Mouse (Mus musculus): Measurements from ENCODE around the gene Tfap2a. TPM values are rescaled to one million over a fixed set of nuclear protein-coding genes. Genes with fewer than 3 reads are reported as not detected.

The Tfap2a gene
- polyA plus RNA-seq, 1 experiment: 7.3 TPM

- Histone ChIP-seq H3K27ac (ENCODE audit: insufficient read depth, low read length) (no peak overlapping the region), H3K4me1 (ENCODE audit: control insufficient read depth, insufficient read depth, low read length) (no peaks in the 10 kb centered on the region), H3K4me3 (ENCODE audit: insufficient read depth, low read length) (no peak overlapping the region)
- TF ChIP-seq CTCF (IDR thresholded peaks at IDR 0.05; ENCODE audit: borderline replicate concordance, insufficient read depth, low read length) (no peak), POLR2A (IDR thresholded peaks at IDR 0.05; ENCODE audit: low read depth, low read length) (no peak)
These were observed 29.9 kb downstream of the Tfap2a start for GRCm38 (mm10) chr13:40708271-40708670.

- no peak overlapping the region for H3K4me3 ChIP-seq (ENCODE audit: insufficient read depth, low read length)
- H3K27ac ChIP-seq (ENCODE audit: insufficient read depth, low read length): no peak overlapping the region
- TF ChIP-seq POLR2A (IDR thresholded peaks at IDR 0.05; ENCODE audit: low read depth, low read length): no peak
- TF ChIP-seq CTCF (IDR thresholded peaks at IDR 0.05; ENCODE audit: borderline replicate concordance, insufficient read depth, low read length): no peak
- H3K4me1 ChIP-seq (ENCODE audit: control insufficient read depth, insufficient read depth, low read length): no peaks in the 10 kb centered on the region
These were observed 30.5 kb downstream of the Tfap2a start for GRCm38 (mm10) chr13:40707646-40708045.

GRCm38 (mm10) chr13:40706612-40707011, 31.6 kb downstream of the Tfap2a start:
- no peak overlapping the region for H3K27ac ChIP-seq (ENCODE audit: insufficient read depth, low read length)
- no peak overlapping the region for H3K4me3 ChIP-seq (ENCODE audit: insufficient read depth, low read length)
- TF ChIP-seq CTCF (IDR thresholded peaks at IDR 0.05; ENCODE audit: borderline replicate concordance, insufficient read depth, low read length) (no peak), POLR2A (IDR thresholded peaks at IDR 0.05; ENCODE audit: low read depth, low read length) (no peak)

GRCm38 (mm10) chr13:40705821-40706425, 32.3 kb downstream of the Tfap2a start:
- Histone ChIP-seq H3K27ac (ENCODE audit: insufficient read depth, low read length) (no peak overlapping the region), H3K4me1 (ENCODE audit: control insufficient read depth, insufficient read depth, low read length) (no peaks in the 10 kb centered on the region), H3K4me3 (ENCODE audit: insufficient read depth, low read length) (no peak overlapping the region)
- no peak for TF ChIP-seq CTCF (IDR thresholded peaks at IDR 0.05; ENCODE audit: borderline replicate concordance, insufficient read depth, low read length)
- no peak for TF ChIP-seq POLR2A (IDR thresholded peaks at IDR 0.05; ENCODE audit: low read depth, low read length)

More at GRCm38 (mm10) chr13:40706612-40707011, 31.6 kb downstream of the Tfap2a start:
- H3K4me1 ChIP-seq (ENCODE audit: control insufficient read depth, insufficient read depth, low read length): no peaks in the 10 kb centered on the region

GRCm38 (mm10) chr13:40704864-40705455, 33.2 kb downstream of the Tfap2a start:
- TF ChIP-seq CTCF (IDR thresholded peaks at IDR 0.05; ENCODE audit: borderline replicate concordance, insufficient read depth, low read length) (no peak), POLR2A (IDR thresholded peaks at IDR 0.05; ENCODE audit: low read depth, low read length) (no peak)
- Histone ChIP-seq H3K4me3 (ENCODE audit: insufficient read depth, low read length) (no peak overlapping the region), H3K27ac (ENCODE audit: insufficient read depth, low read length) (no peak overlapping the region), H3K4me1 (ENCODE audit: control insufficient read depth, insufficient read depth, low read length) (no peaks in the 10 kb centered on the region)

- TF ChIP-seq CTCF (IDR thresholded peaks at IDR 0.05; ENCODE audit: borderline replicate concordance, insufficient read depth, low read length) (no peak), POLR2A (IDR thresholded peaks at IDR 0.05; ENCODE audit: low read depth, low read length) (no peak)
- no peaks in the 10 kb centered on the region for H3K4me1 ChIP-seq (ENCODE audit: control insufficient read depth, insufficient read depth, low read length)
- no peak overlapping the region; the same call in 1 of the 2 replicates for H3K4me3 ChIP-seq (ENCODE audit: insufficient read depth, low read length)
- no peak overlapping the region for H3K27ac ChIP-seq (ENCODE audit: insufficient read depth, low read length)
These were observed 34.1 kb downstream of the Tfap2a start for GRCm38 (mm10) chr13:40703982-40704501.

GRCm38 (mm10) chr13:40703123-40703797, 34.9 kb downstream of the Tfap2a start:
- Histone ChIP-seq H3K4me1 (ENCODE audit: control insufficient read depth, insufficient read depth, low read length) (no peaks in the 10 kb centered on the region), H3K27ac (ENCODE audit: insufficient read depth, low read length) (no peak overlapping the region), H3K4me3 (ENCODE audit: insufficient read depth, low read length) (no peak overlapping the region)
- TF ChIP-seq CTCF (IDR thresholded peaks at IDR 0.05; ENCODE audit: borderline replicate concordance, insufficient read depth, low read length) (no peak), POLR2A (IDR thresholded peaks at IDR 0.05; ENCODE audit: low read depth, low read length) (no peak)

- Histone ChIP-seq H3K4me3 (ENCODE audit: insufficient read depth, low read length) (no peak overlapping the region), H3K4me1 (ENCODE audit: control insufficient read depth, insufficient read depth, low read length) (no peaks in the 10 kb centered on the region), H3K27ac (ENCODE audit: insufficient read depth, low read length) (no peak overlapping the region)
- TF ChIP-seq CTCF (IDR thresholded peaks at IDR 0.05; ENCODE audit: borderline replicate concordance, insufficient read depth, low read length) (no peak), POLR2A (IDR thresholded peaks at IDR 0.05; ENCODE audit: low read depth, low read length) (no peak)
These were observed 35.6 kb downstream of the Tfap2a start for GRCm38 (mm10) chr13:40702361-40703122.

GRCm38 (mm10) chr13:40701691-40702090, 36.5 kb downstream of the Tfap2a start:
- Histone ChIP-seq H3K27ac (ENCODE audit: insufficient read depth, low read length) (no peak overlapping the region), H3K4me3 (ENCODE audit: insufficient read depth, low read length) (no peak overlapping the region), H3K4me1 (ENCODE audit: control insufficient read depth, insufficient read depth, low read length) (no peaks in the 10 kb centered on the region)
- no peak for TF ChIP-seq CTCF (IDR thresholded peaks at IDR 0.05; ENCODE audit: borderline replicate concordance, insufficient read depth, low read length)
- TF ChIP-seq POLR2A (IDR thresholded peaks at IDR 0.05; ENCODE audit: low read depth, low read length): no peak

All from embryonic fibroblast, embryonic 13.5 days (primary cell).